Mouse (Mus musculus) left cerebral cortex, postnatal 25 days (tissue): ENCODE results near the gene Usp20. TPM values are rescaled to one million over a fixed set of nuclear protein-coding genes. Genes with fewer than 3 reads are reported as not detected.

Experiments
- DNase-seq, 2 experiments: peaks; one replicate each; pipeline ENCODE4 v3.0.0; 2022; ENCODE audit warnings: low spot score in 2 of 2, mixed read lengths in 1 of 2
- intact Hi-C: fragments of 180-260 bp; cut with DNase I; formaldehyde crosslinking; loops from one replicate; pipeline ENCODE4 v1.15.1; 2025
- total RNA-seq, 2 experiments: library from RNA; stranded (reverse); gene quantifications; 2 replicates each; pipeline ENCODE4 v1.2.3; 2021

The Usp20 gene
- total RNA-seq, 2 experiments from 2014 or later, result 66.2 to 72.1 TPM

DNA sequence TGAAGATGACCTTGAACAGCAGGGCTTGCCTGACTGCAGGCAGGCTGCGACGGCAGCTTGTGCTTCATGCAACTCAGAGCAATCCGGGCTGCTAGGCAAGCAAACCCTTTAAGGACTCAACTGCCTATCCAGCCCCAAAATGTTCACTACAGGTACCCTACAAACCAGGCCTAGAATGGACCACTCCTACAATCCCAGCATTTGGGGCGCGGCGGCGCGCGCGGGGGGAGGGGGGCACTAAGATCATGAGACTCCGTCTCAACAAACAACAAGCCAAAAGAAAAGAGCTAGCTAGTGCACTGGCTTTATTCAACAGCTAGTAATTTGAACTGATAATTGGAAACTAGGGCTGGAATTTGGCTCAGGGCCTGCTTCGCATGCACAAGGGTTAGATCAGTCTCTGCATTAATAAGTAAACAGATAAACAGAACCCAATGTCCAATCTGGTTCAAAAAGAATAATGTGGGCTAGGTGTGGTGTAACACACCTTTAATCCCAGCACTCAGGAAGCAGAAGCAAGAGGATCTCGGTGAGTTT, 85.0 kb downstream of the Usp20 start:
- no peak for DNase-seq
- intact Hi-C loops, result loop anchor here (5.0 kb wide), 1 partner anchor 75 kb away; the partner anchor contains the start of gene Fnbp1

DNA sequence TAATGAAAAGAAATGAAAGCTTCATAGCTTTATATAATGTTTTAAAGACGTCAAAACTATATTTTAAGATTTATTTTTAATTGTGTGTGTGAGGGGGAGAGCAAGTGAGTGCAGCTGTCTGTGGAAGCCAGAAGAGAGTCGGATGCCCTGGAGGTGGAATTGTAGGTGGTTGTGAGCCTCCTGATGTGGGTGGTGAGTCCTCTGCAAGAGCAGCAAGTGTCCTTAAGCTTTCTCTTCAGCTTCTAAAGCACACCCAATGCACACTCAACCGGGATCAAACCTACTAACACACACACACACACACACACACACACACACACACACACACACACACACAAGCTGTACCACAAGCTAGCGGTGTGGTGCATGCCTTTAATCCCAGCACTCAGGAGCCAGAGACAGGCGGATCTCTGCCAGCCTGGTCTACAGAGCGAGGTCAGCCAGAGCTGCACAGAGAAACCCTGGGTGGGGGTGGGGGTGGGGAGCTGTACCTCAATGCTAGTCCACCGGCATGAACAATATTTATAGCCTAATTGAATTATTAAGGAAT, 85.7 kb downstream of the Usp20 start:
- intact Hi-C loops, result loop anchor here (5.0 kb wide), 1 partner anchor 75 kb away; the partner anchor contains the start of gene Fnbp1
- peak; percentile 39 to 80 for DNase-seq

DNA sequence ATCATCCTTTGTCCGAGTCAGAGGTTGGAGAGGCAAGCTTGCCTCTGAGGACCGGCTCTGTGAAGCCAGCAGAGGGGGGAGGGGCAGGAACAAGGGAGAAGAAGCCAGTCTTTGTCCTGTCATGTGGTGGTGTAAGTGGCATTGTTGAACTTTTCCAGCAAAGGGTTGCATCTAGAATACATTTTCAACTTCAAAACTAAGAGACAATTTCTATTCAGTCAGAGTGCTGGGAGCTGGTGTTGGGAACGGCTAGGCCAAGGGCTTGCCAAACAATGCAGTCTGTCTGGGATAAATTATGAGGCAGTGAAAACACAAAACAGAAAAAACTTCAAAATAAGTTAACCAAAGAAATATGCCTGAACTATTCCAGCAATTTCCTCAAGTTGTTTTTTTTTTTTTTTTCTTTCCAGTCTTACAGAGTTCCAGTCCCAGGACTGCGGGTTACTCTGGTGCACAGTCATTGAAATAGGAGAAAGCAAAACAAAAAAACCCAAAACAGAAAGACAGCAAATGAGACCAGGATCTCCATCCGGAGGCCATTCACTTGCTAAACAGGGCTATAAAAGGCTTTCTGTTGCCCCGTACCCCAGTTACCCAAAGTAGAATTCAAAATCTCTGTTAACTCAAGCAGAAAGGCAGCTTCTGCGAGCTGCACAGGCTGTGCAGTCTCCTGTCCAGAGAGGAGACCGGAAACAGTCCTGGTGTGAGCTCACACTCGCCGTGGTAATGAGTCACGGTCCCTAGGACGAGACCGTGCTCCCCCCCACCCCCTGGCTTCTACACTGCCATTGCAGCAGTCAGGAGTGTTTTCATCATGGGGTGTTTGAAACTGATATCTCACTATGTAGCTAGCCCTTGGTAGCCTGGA, 86.4 kb downstream of the Usp20 start:
- peak; percentile 42 to 69 for DNase-seq
- intact Hi-C loops, result loop anchor here (5.0 kb wide), 1 partner anchor 74 kb away; the partner anchor contains the start of gene Fnbp1

DNA sequence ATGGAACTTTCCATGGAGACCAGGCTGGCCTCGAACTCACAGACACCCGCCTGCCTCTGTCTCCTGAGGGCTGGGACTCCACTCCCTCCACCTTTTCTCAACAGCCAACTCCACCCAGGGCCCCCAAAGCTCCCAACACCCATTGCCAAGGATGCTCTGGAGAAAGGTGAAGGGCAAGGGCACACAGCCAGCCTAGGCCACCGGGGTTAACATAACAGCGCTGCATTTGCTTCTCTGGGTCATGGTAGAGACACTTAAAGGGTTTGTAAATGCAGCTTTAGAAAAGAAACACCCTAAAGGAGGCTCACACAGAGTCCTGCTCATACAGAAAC, 87.0 kb downstream of the Usp20 start:
- intact Hi-C loops, result loop anchor here (5.0 kb wide), 1 partner anchor 73 kb away; the partner anchor contains the start of gene Fnbp1
- no peak for DNase-seq

DNA sequence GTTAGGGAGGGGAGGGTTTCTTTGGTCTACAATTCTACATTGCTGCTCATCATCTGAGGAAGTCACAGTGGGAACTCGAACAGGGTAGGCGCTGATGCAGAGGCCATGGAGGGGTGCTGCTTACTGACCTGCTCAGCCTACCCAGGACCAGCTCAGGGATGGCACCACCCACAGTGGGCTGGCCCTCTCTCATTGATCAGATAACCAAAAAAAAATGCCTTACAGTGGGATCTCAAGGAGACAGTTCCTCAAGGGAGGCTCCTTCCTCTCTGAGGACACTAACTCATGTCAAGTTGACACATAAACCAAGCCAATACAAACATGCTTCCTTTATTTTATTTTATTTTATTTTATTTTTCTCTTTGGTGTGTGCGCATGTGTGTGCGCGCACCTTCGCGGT, 87.4 kb downstream of the Usp20 start:
- no peak for DNase-seq
- intact Hi-C loops, result loop anchor here (5.0 kb wide), 1 partner anchor 73 kb away; the partner anchor contains the start of gene Fnbp1

Other genes starting within 250 kb of the Usp20 start
- 1 to 10 TPM; 6.8 to 7.0 TPM for gene 1700001O22Rik, start 178.6 kb upstream of the Usp20 start, total RNA-seq
- 10 to 100 TPM; 35.0 to 37.2 TPM for gene Ntmt1, start 174.5 kb upstream of the Usp20 start, total RNA-seq
- 10 to 100 TPM; 36.7 to 38.6 TPM for gene Asb6, start 151.9 kb upstream of the Usp20 start, total RNA-seq
- 1 to 10 TPM; 1.3 to 2.4 TPM for gene Prrx2, start 147.3 kb upstream of the Usp20 start, total RNA-seq
- 1 to 10 TPM; 4.5 to 5.1 TPM for gene Ptges, start 52.4 kb upstream of the Usp20 start, total RNA-seq
- 10 to 100 TPM; 31.7 to 32.8 TPM for gene Tor1b, start 29.3 kb upstream of the Usp20 start, total RNA-seq
- 10 to 100 TPM; 36.1 to 39.2 TPM for gene Tor1a, start 14.3 kb upstream of the Usp20 start, total RNA-seq
- gene BC005624, start 78 bp upstream of the Usp20 start, total RNA-seq, result 10 to 100 TPM; 60.8 to 63.3 TPM
- gene Fnbp1, start 159.7 kb downstream of the Usp20 start, total RNA-seq, result 10 to 100 TPM; 84.0 to 87.3 TPM
- 10 to 100 TPM; 45.0 to 52.4 TPM for gene Gpr107, start 170.0 kb downstream of the Usp20 start, total RNA-seq